Mouse (Mus musculus) kidney, embryonic 16.5 days (tissue): ENCODE measurements at regions not wholly inside any gene's neighbourhood (a gene's known extent, or its start where the extent isn't known, plus 50 kb on each side); places are given as distances from the start of the nearest gene placed in this dataset.
A peak's percentile ranks its signal among the peaks of the same experiment; 100 is the strongest.
"Not testable (repeated sequence)": the region's sequence is repeated elsewhere in the genome, so short reads cannot be mapped to it uniquely, and the experiment has no call there.

Experiments used
- ATAC-seq: fragments of 200-750 bp; cut with Nextera tagmentation; 2 replicates; pipeline ENCODE4 v1.8.0; 2017; ENCODE audit warnings: moderate TSS enrichment; ENCODE audit not compliant: low FRiP score, low TSS enrichment
- H3K27ac ChIP-seq: fragments of 300-500 bp; sonication (generic); 2 replicates; pipeline ENCODE4 v1.5.1; 2014; ENCODE audit warnings: low read length
- H3K27me3 ChIP-seq: fragments of 300-500 bp; sonication (generic); 2 replicates; pipeline ENCODE4 v1.6.1; 2014; ENCODE audit warnings: low read length, control low read depth, mixed read lengths; ENCODE audit not compliant: insufficient read depth
- H3K36me3 ChIP-seq: fragments of 300-500 bp; sonication (generic); 2 replicates; pipeline ENCODE4 v1.6.1; 2014; ENCODE audit warnings: low read length, control low read depth, mixed read lengths; ENCODE audit not compliant: insufficient read depth
- H3K4me1 ChIP-seq: fragments of 300-500 bp; sonication (generic); 2 replicates; pipeline ENCODE4 v1.6.1; 2014; ENCODE audit warnings: low read length, control low read depth, mixed read lengths; ENCODE audit not compliant: insufficient read depth
- H3K4me2 ChIP-seq: fragments of 300-500 bp; sonication (generic); replicated peaks from 2 replicates; pipeline ENCODE4 v1.6.1; 2014; ENCODE audit warnings: low read depth, low read length
- H3K4me3 ChIP-seq: fragments of 300-500 bp; sonication (generic); 2 replicates; pipeline ENCODE4 v1.5.1; 2014; ENCODE audit warnings: mild to moderate bottlenecking, low read length
- H3K9ac ChIP-seq: fragments of 300-500 bp; sonication (generic); replicated peaks from 2 replicates; pipeline ENCODE4 v1.6.1; 2014; ENCODE audit warnings: low read length
- H3K9me3 ChIP-seq: fragments of 300-500 bp; sonication (generic); 2 replicates; pipeline ENCODE4 v1.6.1; 2016; ENCODE audit warnings: low read length, control low read depth
- WGBS: fragments of 180-500 bp; shearing (Covaris S2); extraction: QIAGEN DNeasy Blood & Tissue Kit; methylation state at CpG from one replicate; pipeline ENCODE4 v1.1.7; 2014; 5-methylcytosine and 5-hydroxymethylcytosine counted together

DNA sequence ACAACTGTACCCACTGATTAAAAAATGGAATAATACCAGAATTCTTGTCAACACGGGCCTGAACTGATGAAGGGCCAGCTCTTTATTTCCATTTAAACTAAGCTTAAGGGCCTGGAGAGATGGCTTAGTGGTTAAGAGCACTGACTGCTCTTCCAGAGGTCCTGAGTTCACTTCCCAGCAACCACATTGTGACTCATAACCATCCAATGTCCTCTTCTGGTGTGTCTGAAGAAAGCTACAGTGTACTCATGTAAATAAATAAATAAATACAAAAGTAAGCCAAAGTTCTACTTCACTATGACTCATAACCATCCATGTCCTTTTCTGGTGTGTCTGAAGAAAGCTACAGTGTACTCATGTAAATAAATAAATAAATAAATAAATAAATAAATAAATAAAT, 60.7 kb upstream of the Nt5e start:
- not testable (repeated sequence) for H3K4me2 ChIP-seq, H3K9ac ChIP-seq, H3K4me3 ChIP-seq, H3K27ac ChIP-seq, H3K27me3 ChIP-seq, H3K36me3 ChIP-seq, H3K9me3 ChIP-seq, ATAC-seq, H3K4me1 ChIP-seq
- WGBS: 93% methylated on average over 1 of the region's 1 CpGs

DNA sequence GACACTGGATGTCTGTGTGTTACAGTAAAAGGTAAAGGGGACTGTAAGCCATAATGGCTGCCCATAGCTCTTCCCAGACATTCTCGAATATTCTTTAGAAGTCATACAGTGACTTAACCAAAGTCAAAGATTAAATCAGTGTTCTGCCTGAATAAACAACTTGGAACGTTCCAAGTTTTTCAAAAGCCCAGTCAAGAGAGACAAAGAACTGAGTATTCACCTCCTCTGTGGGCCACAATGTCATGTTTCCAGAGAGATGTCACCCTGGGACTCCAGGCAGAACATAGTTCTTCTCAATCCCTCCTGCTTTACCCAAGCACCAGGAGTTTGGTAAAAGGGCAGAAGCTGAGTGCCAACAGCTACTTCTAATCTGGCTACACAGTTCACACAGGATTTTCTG, 58.2 kb upstream of the Nt5e start:
- ATAC-seq: no peak
- Histone ChIP-seq H3K9ac (no peak overlapping the region), H3K4me2 (no peak overlapping the region), H3K4me3 (no peak overlapping the region), H3K36me3 (no peaks in the 10 kb centered on the region), H3K27ac (peak overlapping the region; percentile 46; the same call in 1 of the 2 replicates), H3K4me1 (no peaks in the 10 kb centered on the region), H3K27me3 (no peaks in the 10 kb centered on the region), H3K9me3 (no peaks in the 10 kb centered on the region)
- 44% methylated on average over 2 of the region's 2 CpGs for WGBS

DNA sequence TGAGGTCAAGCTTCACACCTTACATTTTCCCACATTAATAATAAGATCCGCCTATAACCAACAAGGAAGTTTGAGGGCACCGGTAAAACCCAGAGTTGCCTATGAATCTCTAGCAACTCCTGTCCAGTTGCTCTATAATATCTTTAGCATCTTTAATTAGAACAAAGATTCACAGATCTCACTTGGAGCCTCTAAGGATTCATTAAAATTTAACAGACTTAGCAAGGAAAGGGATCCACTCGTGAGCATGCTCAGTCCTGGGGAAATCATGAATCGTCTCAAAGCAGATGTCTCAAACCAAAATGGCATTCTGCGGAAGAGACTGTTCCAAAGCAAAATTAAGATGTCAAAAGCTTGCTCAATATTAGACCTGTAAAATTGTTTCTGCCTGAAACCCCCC, 57.8 kb upstream of the Nt5e start:
- WGBS: 83% methylated on average over 5 of the region's 5 CpGs
- no peak overlapping the region for H3K9ac ChIP-seq
- H3K27me3 ChIP-seq: no peaks in the 10 kb centered on the region
- no peaks in the 10 kb centered on the region for H3K4me1 ChIP-seq
- no peak overlapping the region for H3K4me2 ChIP-seq
- no peaks in the 10 kb centered on the region for H3K9me3 ChIP-seq
- ATAC-seq: no peak
- H3K36me3 ChIP-seq: no peaks in the 10 kb centered on the region
- no peak overlapping the region for H3K4me3 ChIP-seq
- peak overlapping the region; percentile 46; the same call in 1 of the 2 replicates for H3K27ac ChIP-seq

GRCm38 (mm10) chr9:88270836-88271235, 56.2 kb upstream of the Nt5e start:
- no peak overlapping the region for H3K4me3 ChIP-seq
- no peak overlapping the region for H3K27ac ChIP-seq
- H3K4me2 ChIP-seq: no peak overlapping the region
- no peak overlapping the region for H3K9ac ChIP-seq
- no peaks in the 10 kb centered on the region for H3K4me1 ChIP-seq
- 72% methylated on average over 1 of the region's 1 CpGs for WGBS
- no peak for ATAC-seq
- H3K27me3 ChIP-seq: no peaks in the 10 kb centered on the region
- H3K36me3 ChIP-seq: no peaks in the 10 kb centered on the region
- H3K9me3 ChIP-seq: no peaks in the 10 kb centered on the region

DNA sequence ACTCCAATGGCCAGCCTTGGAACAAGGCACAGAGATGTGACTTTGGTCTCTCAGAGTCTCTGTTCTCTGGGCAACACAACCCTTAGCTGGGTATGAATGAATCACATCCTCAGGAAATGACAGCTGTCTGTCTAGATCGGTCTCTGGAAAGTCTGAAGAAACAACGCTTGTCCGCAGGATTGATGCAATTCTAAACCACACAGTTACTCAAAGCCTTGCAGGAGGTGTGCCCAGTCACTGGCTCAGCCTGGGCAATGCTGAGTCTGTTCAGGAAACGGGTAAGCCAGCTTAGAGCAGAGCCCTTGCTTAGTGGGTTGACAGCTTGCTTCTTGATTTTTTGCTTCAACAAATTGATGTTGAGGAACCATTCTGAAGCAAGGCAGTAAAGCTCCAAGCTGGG, 53.7 kb upstream of the Nt5e start:
- no peak overlapping the region for H3K27ac ChIP-seq

DNA sequence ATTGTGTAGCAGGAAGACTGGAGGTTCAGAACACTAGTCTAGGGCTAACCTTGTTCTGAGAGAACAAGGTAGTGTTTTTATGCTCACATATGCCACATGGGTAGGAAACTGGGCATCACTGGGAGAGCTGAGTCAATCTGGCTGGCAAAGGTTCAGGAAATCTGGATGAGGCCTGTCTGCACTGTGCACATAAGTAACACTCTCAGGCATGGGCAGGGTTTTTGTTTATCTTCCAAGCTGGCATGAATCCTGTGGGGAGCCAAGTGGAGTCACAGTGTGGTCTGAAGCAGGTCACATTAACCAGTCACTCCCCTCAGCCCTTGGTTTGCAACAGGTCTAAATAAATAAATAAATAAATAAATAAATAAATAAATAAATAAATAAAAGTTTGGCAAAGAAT, 53.0 kb upstream of the Nt5e start:
- Histone ChIP-seq H3K9ac (no peak overlapping the region), H3K9me3 (no peaks in the 10 kb centered on the region), H3K27me3 (no peaks in the 10 kb centered on the region), H3K36me3 (no peaks in the 10 kb centered on the region), H3K4me1 (no peaks in the 10 kb centered on the region), H3K4me3 (no peak overlapping the region), H3K27ac (no peak overlapping the region), H3K4me2 (no peak overlapping the region)
- ATAC-seq: no peak

More for the DNA sequence above, 53.7 kb upstream of the Nt5e start:
- Histone ChIP-seq H3K4me3 (no peak overlapping the region), H3K27me3 (no peaks in the 10 kb centered on the region), H3K36me3 (no peaks in the 10 kb centered on the region), H3K9me3 (no peaks in the 10 kb centered on the region), H3K9ac (no peak overlapping the region), H3K4me2 (no peak overlapping the region), H3K4me1 (no peaks in the 10 kb centered on the region)
- ATAC-seq: no peak
- 77% methylated on average over 4 of the region's 4 CpGs for WGBS

DNA sequence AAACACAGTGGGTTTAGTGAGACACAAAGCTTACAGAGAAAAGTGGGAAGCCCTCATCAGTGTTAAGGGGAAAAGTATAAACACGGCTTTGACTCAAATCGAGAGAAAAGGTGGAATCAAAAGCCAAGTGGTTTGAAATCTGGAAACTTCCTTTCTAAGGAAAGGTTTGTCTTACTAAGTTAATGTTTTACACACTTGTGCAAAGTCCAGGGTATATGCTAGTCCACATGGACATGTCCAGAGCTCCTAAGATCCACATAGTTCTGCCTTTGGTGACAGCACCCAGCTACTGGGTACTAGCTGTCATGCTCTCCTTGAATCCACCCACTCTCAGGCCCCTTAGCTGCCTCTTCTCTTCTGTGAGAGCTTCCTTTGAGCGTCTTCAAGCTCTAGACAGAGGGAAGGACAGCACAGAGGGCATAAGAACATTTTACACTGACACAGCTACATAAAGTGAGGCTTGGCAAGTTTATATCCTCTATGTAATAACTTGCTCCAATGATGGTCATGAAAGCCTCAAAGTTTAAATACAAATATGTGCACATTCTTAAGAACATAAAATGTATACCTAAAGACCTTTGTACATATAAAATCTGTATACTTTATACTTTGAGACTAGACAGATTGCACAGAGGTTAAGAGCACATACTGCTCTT, 52.2 kb upstream of the Nt5e start:
- Histone ChIP-seq H3K9me3 (no peaks in the 10 kb centered on the region), H3K36me3 (no peaks in the 10 kb centered on the region), H3K4me1 (no peaks in the 10 kb centered on the region), H3K27ac (peak overlapping the region; percentile 40; the same call in 1 of the 2 replicates), H3K4me3 (no peak overlapping the region), H3K9ac (no peak overlapping the region), H3K27me3 (no peaks in the 10 kb centered on the region), H3K4me2 (no peak overlapping the region)
- peak; percentile 77 for ATAC-seq
- WGBS: 62% methylated on average over 3 of the region's 3 CpGs

DNA sequence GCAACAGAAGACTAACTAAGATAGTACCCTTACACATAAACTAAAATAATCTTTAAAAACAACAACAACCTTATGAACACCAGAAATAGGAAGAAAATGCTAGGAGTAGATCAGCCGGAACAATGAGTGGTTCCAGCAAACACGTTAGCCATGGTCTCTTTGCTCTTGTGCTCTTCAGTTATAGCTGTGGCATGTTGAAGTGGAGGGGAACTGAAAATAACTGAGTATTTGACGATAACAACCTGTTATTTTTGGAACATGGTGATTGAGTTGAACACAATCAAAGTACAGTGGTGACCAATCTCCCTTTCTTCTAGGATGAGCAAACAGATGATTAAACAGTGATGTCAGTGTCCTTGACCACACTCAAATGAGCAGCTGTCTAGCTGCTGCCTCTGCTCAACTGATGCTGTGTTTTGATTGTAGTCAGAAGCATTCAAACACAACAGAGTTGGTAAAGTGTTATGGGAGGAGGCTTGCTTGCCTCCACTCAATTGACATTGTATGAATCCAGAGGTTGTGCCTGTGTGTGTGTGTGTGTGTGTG, 50.9 kb upstream of the Nt5e start:
- Histone ChIP-seq H3K9ac (no peak overlapping the region), H3K9me3 (no peaks in the 10 kb centered on the region), H3K36me3 (no peaks in the 10 kb centered on the region), H3K4me1 (no peaks in the 10 kb centered on the region), H3K4me2 (no peak overlapping the region), H3K27me3 (no peaks in the 10 kb centered on the region), H3K4me3 (no peak overlapping the region), H3K27ac (no peak overlapping the region)
- WGBS: 87% methylated on average over 3 of the region's 3 CpGs
- no peak for ATAC-seq

GRCm38 (mm10) chr9:88277031-88277430, 50.0 kb upstream of the Nt5e start:
- Histone ChIP-seq H3K9me3 (no peaks in the 10 kb centered on the region), H3K4me3 (no peak overlapping the region), H3K4me2 (no peak overlapping the region), H3K4me1 (no peaks in the 10 kb centered on the region), H3K27ac (no peak overlapping the region), H3K36me3 (no peaks in the 10 kb centered on the region), H3K9ac (no peak overlapping the region), H3K27me3 (no peaks in the 10 kb centered on the region)
- WGBS: 83% methylated on average over 6 of the region's 6 CpGs
- no peak for ATAC-seq
